Mouse (Mus musculus) brain, embryonic 18.5 days (tissue): Measurements from ENCODE around the gene Ehbp1l1.
A peak's percentile ranks its signal among the peaks of the same experiment; 100 is the strongest.

ENCODE experiments used
- DNase-seq: peaks from one replicate; pipeline ENCODE4 v3.0.0-alpha.2; 2012; ENCODE audit warnings: low read depth, low spot score

Gene Ehbp1l1

DNA sequence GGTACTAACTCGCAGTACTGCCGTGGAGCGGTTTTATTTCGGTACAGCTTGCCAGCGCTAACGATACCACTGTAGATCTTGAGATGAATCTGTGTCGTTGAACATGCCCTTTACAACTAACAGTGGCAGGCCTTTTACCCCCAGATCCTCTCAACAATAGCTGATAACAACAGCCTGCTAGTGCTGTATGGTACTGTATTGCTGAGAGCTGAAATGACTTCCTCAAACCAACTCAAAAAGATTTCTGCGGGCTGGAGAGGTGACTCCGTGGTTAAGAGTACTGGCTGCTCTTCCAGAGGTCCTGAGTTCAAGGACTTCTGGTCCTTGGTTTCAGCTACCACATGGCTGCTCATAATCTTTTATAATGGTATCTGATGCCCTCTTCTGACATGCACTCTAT, 8.2 kb upstream of the Ehbp1l1 start:
- DNase-seq, result no peak

GRCm38 (mm10) chr19:5731264-5731978, 5.3 kb upstream of the Ehbp1l1 start:
- peak; percentile 87 for DNase-seq

DNA sequence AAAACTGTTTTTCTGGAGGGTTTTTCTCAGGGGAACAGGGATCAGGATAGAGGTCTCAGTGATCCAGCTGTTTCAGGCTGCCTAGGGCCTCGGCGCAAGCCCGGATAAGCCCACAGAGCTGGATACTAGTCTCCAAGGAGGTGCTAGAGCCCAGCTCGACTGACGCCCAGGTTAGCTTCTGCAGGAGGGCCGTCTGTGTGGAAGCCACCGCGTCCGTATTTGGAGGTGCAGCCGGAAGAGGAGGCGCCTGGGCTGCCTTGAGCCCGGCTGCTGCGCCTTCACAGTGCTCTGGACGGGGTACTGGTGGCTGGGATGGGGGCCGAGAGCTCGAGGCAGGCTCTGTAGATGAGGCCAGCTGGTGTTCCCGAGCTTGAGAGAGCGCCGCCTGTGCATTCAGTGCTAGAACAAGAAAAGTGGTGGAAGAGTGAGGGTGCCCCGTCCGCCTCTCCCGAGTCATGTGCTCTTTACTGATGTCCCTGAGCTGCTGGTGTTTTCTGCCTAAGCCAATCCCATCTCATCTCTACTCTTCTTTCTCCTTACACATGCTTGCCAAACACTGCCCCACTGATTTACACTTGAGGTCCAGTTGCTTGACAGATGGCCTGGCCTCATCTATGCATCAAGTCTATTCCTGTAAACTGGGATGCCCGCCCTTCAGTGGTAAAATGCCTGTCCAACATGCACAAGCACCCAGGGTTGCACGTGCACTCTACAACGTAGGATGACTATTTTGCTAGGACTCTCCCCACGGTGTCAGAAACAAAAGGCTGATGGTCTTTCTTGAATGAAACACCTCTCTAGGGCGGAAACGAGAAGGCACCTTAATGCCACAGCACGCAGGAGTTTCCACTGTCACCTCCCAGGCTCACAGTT, 4.4 kb upstream of the Ehbp1l1 start:
- no peak for DNase-seq

DNA sequence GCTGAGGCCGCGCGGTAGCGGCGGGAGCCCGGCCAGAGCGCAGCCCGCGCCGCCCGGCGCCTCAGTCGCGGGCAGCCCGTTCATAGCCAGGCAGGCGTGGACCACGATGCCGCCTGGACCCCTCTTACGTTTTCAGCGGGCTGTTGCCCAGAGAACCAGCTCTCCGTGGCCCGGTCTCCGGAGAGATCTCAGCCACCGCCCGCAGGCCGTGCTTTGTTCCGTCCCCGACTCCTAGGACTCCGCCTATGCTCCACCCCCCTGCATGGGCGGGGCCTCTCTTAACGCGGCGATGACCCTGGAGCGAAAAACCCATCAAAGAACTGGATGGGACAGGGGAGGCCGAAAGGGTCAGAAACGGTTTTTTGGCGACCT, 3.3 kb upstream of the Ehbp1l1 start, which contains the start of gene Fam89b:
TSS of gene Fam89b (minus strand) at position 210 of the 372 bp plus-strand sequence.
- DNase-seq, result peak; percentile 66

GRCm38 (mm10) chr19:5728631-5729443, 2.7 kb upstream of the Ehbp1l1 start:
- no peak for DNase-seq

DNA sequence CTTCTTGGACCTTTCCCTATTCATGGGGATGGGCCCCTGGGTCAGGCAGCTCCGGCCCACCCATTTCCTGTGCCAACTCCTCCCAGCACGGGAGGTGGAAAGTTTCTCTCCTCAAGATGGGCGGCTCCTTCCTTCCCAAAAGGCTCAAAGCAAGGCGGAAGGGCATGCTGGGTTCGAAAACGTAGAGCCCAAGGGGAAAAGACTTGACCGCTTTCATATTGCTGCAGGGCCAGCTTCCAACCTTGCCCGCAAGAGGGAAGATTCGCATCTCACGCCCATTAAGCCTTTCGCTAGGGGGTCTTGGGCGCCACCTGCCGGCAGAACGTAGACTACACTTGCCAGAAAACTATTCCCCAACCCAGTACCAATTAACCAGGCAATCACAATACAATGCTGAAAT, 1.6 kb upstream of the Ehbp1l1 start:
- no peak for DNase-seq

GRCm38 (mm10) chr19:5726961-5727578, 953 bp upstream of the Ehbp1l1 start:
- no peak for DNase-seq

- DNase-seq, result no peak
Measured at GRCm38 (mm10) chr19:5725029-5725707, 949 bp downstream of the Ehbp1l1 start.

- no peak for DNase-seq
Measured at GRCm38 (mm10) chr19:5724549-5724941, 1.6 kb downstream of the Ehbp1l1 start.

DNA sequence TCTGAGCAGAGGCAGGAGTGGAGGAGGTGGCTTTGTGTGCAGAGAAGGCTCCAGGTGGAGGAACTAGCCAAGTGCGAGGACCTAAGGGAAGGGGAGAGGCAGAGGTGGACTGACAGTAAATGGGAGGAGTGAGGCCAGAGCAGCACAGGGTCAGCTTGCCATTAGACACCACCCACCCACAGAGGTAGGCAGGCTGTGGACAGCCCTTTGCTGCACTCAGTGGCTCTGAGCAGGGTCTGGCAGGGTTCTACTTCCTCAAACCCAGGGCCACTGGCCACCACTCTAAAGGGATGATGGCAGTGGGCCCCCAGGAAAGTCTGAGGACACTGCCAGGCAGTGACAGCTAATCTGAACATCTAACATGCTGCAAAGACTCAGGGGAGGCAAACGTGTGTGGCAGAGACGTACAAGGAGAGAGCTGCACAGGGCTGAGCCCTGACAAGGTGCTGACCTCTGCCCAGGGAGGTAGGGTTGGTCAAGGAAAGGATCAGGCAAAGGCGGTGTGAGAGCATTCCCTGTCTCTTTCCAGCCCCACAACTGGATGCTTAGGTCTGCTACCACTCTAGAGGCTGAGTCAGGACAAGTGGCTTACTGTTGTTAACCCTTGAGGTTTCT, 2.1 kb downstream of the Ehbp1l1 start:
- no peak for DNase-seq

DNA sequence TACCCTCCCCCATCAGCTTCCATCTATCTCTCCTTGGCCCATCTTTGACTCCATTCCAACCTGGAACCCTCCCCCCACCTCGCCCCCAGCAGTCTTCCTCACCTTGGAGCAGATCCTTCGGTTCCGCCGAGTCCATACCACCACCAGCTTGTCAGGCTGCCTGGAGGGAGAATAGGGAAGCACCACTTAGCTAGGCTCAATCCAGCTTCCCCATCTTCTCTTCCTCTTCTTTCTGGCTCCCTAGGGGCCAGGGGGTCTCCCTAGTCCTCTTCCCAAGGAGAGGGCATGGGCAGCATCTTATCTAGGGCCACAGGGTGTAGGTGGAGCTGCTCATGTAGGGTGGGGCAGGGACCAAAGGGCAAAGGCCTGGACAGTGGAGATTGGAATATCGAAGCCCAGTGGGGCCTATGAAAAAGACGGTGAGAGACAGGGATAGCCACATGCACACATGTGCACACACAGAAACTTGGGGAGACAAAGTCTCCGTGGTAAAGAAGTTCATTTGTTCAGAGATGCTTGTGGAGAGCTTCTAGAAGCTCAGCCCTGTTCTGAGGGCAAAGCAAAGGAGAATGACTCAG, 3.2 kb downstream of the Ehbp1l1 start:
- DNase-seq, result no peak

- no peak for DNase-seq
Measured at GRCm38 (mm10) chr19:5721233-5721632, 4.9 kb downstream of the Ehbp1l1 start.

- no peak for DNase-seq
Measured at GRCm38 (mm10) chr19:5716955-5717354, 9.2 kb downstream of the Ehbp1l1 start.

DNA sequence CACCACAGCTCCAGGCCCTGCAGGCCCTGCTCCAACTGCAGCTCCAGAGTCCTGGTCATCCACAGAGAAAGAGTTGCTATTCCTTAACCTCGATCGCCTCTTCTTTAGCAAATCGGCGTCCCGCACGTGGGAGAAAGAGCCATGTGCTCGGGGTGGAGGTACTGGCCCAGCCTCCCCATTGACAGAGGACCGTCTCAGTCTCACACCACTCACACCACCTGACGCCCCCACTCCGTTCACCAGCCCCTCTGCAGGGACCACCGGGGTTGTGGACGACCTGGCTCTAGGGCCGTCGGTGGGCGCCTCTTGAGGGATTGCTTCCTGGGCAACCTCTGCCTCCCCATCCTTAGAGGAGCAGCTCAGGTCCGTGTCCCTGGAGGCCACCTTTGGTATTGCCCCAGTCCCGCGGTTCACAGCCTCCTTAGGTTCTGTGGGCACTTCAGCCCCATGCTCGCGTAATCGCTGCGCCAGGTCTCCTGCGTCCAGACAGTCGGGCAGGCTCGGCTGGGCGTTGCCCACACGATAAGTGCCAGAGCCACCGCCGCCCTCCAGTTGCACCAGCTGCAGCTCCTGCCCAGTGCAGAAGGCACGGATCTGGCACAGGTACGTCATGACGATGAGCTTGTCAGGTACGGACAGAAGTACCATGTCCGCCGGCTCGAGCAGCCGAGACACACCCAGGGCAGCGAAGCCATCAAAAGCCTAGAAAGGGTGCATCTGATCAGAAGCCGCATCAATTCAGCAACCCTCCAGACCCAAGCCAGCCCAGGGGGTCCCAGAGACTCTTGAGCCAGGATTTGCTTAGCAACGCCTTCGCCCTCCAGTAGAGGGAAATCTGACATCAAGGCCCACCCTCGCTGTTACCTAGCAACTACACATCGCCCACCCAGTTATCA, 10.1 kb downstream of the Ehbp1l1 start:
- no peak for DNase-seq

DNA sequence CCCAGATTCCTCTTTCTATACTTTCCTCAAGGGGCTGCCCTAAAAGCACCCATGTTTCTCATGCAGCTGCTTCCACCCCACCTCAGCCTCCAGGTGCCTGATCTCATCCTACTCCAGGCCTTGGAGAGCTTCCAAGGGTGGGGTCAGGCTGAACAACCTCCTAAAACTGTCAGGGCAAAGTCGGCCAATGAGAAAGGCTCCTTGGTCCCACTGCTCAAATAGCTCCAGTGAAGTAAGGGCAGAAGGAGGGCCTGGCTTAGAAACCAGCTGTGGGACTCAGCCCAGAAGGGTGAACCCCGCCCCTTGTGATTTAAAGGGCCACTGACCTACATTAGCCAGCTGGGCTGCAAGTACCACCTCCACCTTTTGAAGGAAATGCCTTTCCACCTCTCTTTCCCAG, 12.4 kb downstream of the Ehbp1l1 start:
- no peak for DNase-seq

DNA sequence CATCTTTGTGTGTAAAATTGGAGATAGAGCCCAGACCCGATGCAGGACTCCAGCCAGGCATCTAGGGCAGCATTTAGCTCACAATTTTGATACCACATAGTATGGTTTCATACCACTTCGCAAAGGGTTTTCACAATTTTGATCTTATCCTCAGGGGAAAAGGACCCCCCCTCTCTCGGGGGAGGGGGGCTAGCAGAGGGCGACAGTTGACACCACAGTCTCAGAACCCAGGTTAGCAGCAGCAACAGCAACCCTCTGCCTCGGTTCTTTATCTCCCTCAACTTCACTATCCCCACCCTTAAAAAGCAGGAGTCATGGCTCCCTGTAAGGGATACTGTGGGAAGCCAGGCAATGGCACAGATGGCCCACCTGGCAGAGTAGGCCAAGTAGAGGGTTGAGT, 12.9 kb downstream of the Ehbp1l1 start:
- DNase-seq, result no peak

DNA sequence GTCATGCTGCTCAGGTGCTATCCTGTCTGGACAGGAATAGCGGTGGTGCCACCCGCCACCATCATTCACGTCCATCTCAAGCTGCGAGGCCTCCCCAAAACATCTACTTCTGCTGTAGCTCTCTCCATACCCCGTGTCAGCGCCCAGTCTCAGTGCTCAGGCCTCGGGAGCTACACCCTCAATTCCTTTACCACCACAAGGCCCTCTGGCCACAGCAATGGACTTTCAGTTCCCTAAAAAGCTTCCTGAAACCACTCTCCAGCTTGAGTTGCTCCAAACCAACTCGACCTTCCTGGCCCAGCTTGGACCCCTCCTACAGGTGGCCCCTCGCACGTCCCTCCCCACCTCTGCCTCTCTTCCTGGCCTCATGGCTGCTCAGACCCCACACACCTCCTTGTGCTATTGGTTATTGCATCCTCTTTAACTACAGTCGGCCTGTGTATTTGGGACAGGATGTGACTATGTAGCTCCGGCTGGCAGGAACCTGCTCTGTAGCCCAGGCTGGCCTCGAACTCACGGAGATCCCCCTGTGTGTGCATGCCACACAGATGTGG, 14.1 kb downstream of the Ehbp1l1 start:
- no peak for DNase-seq

DNA sequence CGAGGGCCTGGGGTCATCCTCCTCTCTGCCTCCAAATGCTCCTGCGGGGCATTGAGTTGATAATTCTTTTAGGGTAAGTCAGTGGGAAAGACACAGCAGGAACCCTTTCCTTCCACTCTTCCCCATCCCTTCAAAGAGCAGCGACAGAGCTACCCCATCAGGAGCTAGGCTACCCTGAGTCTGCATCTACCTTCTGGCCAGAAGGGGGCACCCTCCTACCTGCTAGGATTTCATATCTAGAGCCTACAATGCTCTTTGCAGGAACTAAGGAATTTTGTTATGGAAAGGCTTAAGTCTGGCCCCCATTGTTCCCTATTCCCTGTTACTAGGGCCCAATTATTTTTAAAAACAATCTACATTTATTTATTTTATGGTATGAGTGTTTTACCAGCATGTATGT, 14.9 kb downstream of the Ehbp1l1 start:
- DNase-seq, result no peak

DNA sequence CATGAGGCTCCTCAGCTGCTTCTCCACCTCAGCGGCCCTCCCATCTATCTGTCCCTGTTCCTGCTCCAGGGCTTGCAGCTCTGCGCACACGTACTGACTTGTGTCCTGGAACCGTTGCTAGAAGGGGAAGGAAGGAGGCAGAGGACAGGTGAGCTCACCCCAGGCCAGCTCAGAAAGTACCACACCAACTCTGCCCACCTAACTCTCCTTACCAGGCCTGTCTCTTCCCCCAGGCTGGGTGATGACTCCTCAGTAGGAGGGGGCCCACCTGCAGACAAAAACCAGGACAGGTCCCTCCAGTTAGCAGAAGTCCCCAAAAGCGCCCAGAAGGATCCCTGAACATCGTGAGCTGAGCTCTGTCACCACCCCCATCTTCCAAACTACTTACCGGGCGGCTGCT, 15.5 kb downstream of the Ehbp1l1 start:
- no peak for DNase-seq
